Mouse (Mus musculus) left cerebral cortex, adult 6 months (tissue): ENCODE results near the gene Axin2. TPM values are rescaled to one million over a fixed set of nuclear protein-coding genes. Genes with fewer than 3 reads are reported as not detected.

Source experiments
- long read RNA-seq, 2 experiments: library from polyadenylated mRNA; unstranded; transcript quantifications; one replicate each; pipeline ENCODE4 v2.0.0; 2019 to 2020
- polyA plus RNA-seq: library from polyadenylated mRNA; unstranded; fragments of <200 nt; fragmentation: Nextera tagmentation; gene quantifications from 2 replicates; pipeline ENCODE4 v1.2.3, GENCODE M21; 2021

Axin2 gene
- 6.7 and 6.8 TPM in 2 replicates for polyA plus RNA-seq
- long read RNA-seq, experiment 1, partial matches to known transcripts: 0 of 2 reads
- long read RNA-seq, experiment 1, other reads (novel, unspliced or antisense): 2 of 2 reads
- long read RNA-seq, experiment 2, full-length matches to known transcripts: 1 of 6 reads
- long read RNA-seq, experiment 2, partial matches to known transcripts: 2 of 6 reads
- long read RNA-seq, experiment 2, other reads (novel, unspliced or antisense): 3 of 6 reads

GRCm38 (mm10) chr11:108920158-108920635, at the start of gene Axin2:
Axin2 (plus strand) TSS chr11:108920349.

Other genes with a start within 250 kb of the Axin2 start
- 0.10 TPM in 1 of 2 replicates, not detected in the other for gene E030025P04Rik, start 224.0 kb downstream of the Axin2 start, polyA plus RNA-seq